Mouse (Mus musculus): ENCODE data around the gene Gstp2. TPM values are rescaled to one million over a fixed set of nuclear protein-coding genes. Genes with fewer than 3 reads are reported as not detected.

Gstp2 gene
- polyA plus RNA-seq, 1 experiment from 2014 or later: 1.4 TPM

DNA sequence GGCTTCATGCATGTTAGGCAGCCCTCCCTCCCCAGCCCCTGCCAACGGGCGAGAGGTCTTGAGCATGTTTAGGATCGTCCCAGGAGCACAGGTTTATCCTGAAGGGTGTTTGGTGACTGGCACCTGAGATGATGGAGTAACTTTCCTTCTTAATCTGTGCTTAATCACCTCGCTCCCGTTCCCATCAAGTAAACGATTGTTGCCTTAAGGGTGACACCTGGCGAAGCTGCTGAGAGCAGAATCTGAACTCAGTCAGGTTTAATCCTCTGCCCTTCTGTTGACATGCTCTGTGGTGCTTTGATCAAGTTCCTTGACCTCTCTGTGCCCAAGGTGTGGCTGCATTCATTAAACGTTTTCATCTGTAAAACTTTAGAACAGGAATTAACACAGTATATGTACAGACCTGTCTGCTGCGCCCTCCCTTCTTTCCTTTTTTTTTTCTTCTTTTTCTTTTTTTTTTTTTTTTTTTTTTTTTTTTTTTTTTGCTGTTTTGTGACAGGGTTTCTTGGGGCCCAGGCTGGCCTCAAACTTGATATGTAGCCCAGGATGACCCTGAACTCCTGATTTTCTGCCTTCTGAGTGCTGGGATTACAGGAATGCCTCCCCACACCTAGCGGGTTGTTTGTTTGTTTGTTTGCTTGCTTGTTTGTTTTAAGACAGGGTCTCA, 27.8 kb downstream of the Gstp2 start:
- Histone ChIP-seq H3K36me3 (no peaks in the 10 kb centered on the region), H3K4me2 (no peak overlapping the region), H3K4me1 (peaks cover 7% of the 10 kb centered on the region), H3K27ac (no peak overlapping the region), H3K27me3 (no peaks in the 10 kb centered on the region), H3K9me3 (no peaks in the 10 kb centered on the region), H3K9ac (no peak overlapping the region), H3K4me3 (no peak overlapping the region)
- ATAC-seq (ENCODE audit: insufficient number of reproducible peaks, low FRiP score, low TSS enrichment, low read depth): no peak
- whole genome bisulfite sequencing: 49% methylated on average over 10 of the region's 10 CpGs

DNA sequence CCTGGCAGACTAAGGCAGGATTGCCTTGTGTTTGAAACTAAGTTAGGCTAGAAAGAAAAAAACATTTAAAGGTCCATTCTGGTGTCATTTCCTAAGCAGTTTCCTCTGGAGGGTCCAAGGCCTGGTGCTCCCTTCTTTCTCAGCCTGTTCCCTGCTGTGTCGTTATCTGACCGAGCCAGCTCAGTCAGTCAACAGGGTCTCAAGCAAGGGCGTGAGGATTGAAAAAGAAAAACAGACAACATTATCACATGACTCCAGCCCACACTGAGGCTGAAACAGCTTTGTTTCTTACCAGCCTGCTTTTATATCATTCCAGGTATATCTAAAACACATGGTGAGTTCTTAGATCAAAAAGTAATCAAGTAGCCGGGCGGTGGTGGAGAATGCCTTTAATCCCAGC, 30.2 kb downstream of the Gstp2 start:
- H3K27ac ChIP-seq: no peak overlapping the region
- no peaks in the 10 kb centered on the region for H3K9me3 ChIP-seq
- no peak overlapping the region for H3K9ac ChIP-seq
- 0 out of 2 replicates have a peak, but pooled peaks cover 4% of the 10 kb centered on the region for H3K36me3 ChIP-seq
- ATAC-seq (ENCODE audit: insufficient number of reproducible peaks, low FRiP score, low TSS enrichment, low read depth): no peak
- H3K4me1 ChIP-seq: peaks cover 20% of the 10 kb centered on the region
- H3K4me3 ChIP-seq: no peak overlapping the region
- H3K4me2 ChIP-seq: no peak overlapping the region
- H3K27me3 ChIP-seq: no peaks in the 10 kb centered on the region
- WGBS: 55% methylated on average over 5 of the region's 5 CpGs

DNA sequence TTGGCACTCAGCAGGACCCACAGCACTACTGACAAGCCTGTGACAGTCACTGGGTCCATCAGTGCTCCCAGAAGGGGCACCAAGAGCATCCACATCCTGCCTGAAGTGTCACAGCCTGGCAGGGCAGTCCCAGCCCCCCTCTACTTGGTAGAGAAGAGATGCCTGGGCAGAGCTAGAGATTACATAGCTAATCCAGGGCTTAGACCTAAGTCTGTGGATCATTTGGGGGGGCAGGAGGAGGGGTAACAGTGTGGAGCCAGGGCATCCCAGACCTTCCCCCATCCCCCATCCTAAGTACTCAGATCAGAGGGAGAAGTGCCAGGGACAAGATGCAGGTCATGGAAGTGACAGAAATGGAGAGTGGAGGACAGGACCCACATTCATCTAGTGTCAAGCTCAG, 31.0 kb downstream of the Gstp2 start:
- no peak for ATAC-seq (ENCODE audit: insufficient number of reproducible peaks, low FRiP score, low TSS enrichment, low read depth)

DNA sequence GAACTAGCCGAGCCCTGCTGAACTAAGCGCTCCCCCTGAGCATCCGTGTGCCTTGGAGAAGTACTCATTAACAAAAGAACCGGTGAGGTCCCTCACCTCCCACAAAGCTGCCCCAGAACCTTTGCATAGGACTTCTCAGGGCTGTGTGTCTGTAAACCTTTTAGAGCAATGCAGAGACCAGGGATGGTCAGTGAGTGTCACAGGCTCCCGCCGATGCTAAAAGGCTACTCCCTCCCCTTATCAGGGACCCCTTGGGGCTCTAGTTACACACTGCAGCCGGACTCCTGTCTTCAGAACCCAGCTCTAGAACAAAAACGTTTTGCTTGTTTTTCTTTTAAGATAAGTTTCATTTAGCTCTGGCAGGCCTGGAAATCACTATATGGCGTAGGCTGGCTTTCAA, 32.8 kb downstream of the Gstp2 start:
- no peak for ATAC-seq (ENCODE audit: insufficient number of reproducible peaks, low FRiP score, low TSS enrichment, low read depth)
- H3K27ac ChIP-seq: no peak overlapping the region
- H3K4me2 ChIP-seq: peak overlapping the region; percentile 48
- no peaks in the 10 kb centered on the region for H3K9me3 ChIP-seq
- no peak overlapping the region for H3K9ac ChIP-seq
- H3K36me3 ChIP-seq: peaks cover 29% of the 10 kb centered on the region
- H3K27me3 ChIP-seq: no peaks in the 10 kb centered on the region
- peak overlapping the region; percentile 67 for H3K4me3 ChIP-seq
- WGBS: 19% methylated on average over 9 of the region's 9 CpGs
- H3K4me1 ChIP-seq: peaks cover 13% of the 10 kb centered on the region

More for the DNA sequence above, 31.0 kb downstream of the Gstp2 start:
- H3K9me3 ChIP-seq: no peaks in the 10 kb centered on the region
- H3K4me1 ChIP-seq: peaks cover 19% of the 10 kb centered on the region
- H3K27ac ChIP-seq: no peak overlapping the region
- H3K27me3 ChIP-seq: no peaks in the 10 kb centered on the region
- peaks cover 11% of the 10 kb centered on the region for H3K36me3 ChIP-seq
- no peak overlapping the region for H3K4me2 ChIP-seq
- no peak overlapping the region for H3K4me3 ChIP-seq
- no peak overlapping the region for H3K9ac ChIP-seq

DNA sequence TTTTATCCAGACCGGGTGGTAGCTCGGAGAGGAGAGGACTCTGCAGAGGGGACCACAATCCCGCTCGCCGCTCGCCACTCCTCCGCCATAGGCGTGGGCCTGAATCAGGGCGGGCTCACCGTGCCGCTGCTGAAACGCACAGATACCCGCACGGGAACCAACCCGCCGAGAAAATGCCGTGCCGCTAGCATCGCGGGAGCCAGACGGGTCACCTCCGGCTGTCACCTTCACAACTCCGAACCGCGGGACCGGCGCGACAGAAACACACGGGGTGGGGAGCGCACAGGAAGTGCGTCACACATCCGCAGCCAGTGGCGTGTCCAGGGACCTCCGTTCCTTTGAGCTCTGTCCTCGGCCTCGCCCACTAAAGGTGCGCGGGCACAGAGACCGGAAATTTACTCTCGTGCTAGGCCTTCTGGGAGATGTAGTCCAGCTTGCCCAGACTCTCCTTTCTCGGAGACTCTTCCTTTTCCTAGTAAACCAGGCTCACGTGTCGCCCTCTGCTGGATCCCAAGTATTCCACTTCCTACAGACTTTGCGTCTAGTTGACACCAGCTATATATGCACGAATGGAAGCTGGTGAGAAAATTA, 33.3 kb downstream of the Gstp2 start, which contains the start of gene Ndufv1:
Ndufv1 (minus strand) TSS at position 375 of the 591 bp plus-strand sequence.
- H3K4me2 ChIP-seq: peak within 1 kb of the TSS; percentile 58
- H3K9ac ChIP-seq: peak within 1 kb of the TSS; percentile 81
- H3K27me3 ChIP-seq: no peaks in the 10 kb centered on the region
- peak within 1 kb of the TSS; percentile 77 for H3K27ac ChIP-seq
- peaks cover 13% of the 10 kb centered on the region for H3K4me1 ChIP-seq
- WGBS: under 1% methylated on average over 45 of the region's 45 CpGs
- ATAC-seq (ENCODE audit: insufficient number of reproducible peaks, low FRiP score, low TSS enrichment, low read depth): peak; percentile 98
- H3K9me3 ChIP-seq: no peaks in the 10 kb centered on the region
- peaks cover 34% of the 10 kb centered on the region for H3K36me3 ChIP-seq
- H3K4me3 ChIP-seq: peak within 1 kb of the TSS; percentile 67

DNA sequence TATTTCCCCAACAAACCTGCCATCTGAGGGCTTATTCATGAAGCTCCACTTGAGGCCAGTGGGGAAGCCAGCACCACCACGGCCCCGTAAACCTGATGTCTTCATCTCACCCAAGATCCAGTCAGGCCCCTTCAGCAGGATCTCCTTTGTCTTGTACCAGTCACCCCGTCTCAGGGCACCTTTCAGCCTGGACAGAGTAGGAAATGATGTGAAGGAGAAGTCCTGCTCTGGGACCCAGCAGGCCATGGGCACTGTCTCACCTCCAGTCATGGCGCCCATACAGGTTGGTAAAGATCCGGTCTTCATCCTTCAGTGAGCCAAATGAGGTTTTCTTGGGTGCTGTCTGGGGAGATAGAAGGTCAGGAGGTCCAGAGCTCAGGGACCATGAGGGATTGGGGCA, 34.7 kb downstream of the Gstp2 start:
- ATAC-seq (ENCODE audit: insufficient number of reproducible peaks, low FRiP score, low TSS enrichment, low read depth): no peak
- WGBS: 93% methylated on average over 5 of the region's 5 CpGs
- Histone ChIP-seq H3K4me1 (peaks cover 13% of the 10 kb centered on the region), H3K4me3 (no peak overlapping the region), H3K27me3 (no peaks in the 10 kb centered on the region), H3K4me2 (no peak overlapping the region), H3K27ac (no peak overlapping the region), H3K36me3 (peaks cover 48% of the 10 kb centered on the region), H3K9me3 (no peaks in the 10 kb centered on the region), H3K9ac (no peak overlapping the region)

DNA sequence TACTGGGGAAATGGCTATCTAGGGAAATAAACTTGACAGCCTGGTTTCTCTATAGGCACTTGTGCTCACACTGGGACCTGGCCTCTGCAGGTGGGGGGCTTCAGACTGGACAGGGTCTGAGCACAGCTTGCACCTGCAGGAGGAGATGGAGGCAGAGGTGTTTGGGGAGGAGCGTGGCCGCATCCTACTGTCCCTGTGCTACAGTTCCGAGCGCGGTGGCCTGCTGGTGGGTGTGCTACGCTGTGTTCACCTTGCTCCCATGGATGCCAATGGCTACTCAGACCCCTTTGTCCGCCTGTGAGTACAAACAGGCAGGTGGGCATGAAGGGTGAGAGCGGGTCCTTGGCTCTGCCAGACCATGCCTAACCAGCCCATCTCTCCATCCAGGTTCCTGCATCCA, 39.9 kb downstream of the Gstp2 start:
- Histone ChIP-seq H3K27me3 (no peaks in the 10 kb centered on the region), H3K9me3 (no peaks in the 10 kb centered on the region), H3K4me3 (no peak overlapping the region), H3K4me1 (peaks cover 13% of the 10 kb centered on the region), H3K9ac (no peak overlapping the region), H3K27ac (no peak overlapping the region), H3K36me3 (peaks cover 64% of the 10 kb centered on the region), H3K4me2 (no peak overlapping the region)
- 94% methylated on average over 8 of the region's 8 CpGs for WGBS
- no peak for ATAC-seq (ENCODE audit: insufficient number of reproducible peaks, low FRiP score, low TSS enrichment, low read depth)

DNA sequence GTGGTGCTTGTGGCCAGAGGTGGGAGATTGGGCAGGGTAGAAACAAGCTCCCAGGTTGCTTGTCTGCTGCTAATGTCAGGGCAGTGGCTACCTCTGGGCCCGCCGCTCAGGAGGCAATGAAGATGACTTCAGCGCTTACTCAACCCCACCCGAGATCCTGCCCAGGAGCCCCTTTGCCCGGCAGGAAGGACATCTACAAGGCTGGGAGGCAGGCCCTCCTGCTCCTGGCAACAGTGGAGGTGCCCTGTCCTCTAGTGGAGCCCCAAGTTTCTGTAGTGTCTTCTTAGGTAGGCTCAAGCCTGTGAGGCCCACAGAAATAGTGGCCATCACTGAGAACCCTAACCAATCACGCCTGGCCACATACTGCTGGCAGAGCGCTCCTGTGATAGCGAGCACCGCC, 40.7 kb downstream of the Gstp2 start:
- Histone ChIP-seq H3K4me2 (no peak overlapping the region), H3K9me3 (no peaks in the 10 kb centered on the region), H3K27me3 (no peaks in the 10 kb centered on the region), H3K27ac (no peak overlapping the region), H3K4me3 (no peak overlapping the region), H3K36me3 (peaks cover 57% of the 10 kb centered on the region), H3K9ac (no peak overlapping the region), H3K4me1 (peaks cover 14% of the 10 kb centered on the region)
- no peak for ATAC-seq (ENCODE audit: insufficient number of reproducible peaks, low FRiP score, low TSS enrichment, low read depth)
- 85% methylated on average over 9 of the region's 9 CpGs for WGBS

DNA sequence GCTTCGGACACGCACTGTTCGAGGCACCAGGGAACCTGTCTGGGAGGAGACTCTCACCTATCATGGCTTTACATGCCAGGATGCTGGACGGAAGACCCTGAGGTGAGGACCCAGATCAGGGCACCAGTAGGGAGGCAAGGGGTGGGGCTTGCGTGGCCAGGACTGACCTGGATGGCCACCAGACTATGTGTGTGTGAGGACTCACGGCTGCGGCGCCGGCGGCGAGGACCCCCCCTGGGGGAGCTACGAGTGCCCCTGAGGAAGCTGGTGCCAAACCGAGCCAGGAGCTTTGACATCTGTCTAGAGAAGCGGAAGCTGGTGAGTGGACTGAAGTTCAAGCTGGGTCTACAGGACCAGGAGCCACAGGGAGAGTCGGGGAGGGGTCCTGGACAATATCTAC, 41.5 kb downstream of the Gstp2 start:
- Histone ChIP-seq H3K9me3 (no peaks in the 10 kb centered on the region), H3K4me2 (no peak overlapping the region), H3K27me3 (no peaks in the 10 kb centered on the region), H3K4me3 (no peak overlapping the region), H3K27ac (no peak overlapping the region), H3K4me1 (peaks cover 20% of the 10 kb centered on the region), H3K9ac (no peak overlapping the region), H3K36me3 (peaks cover 50% of the 10 kb centered on the region)
- 85% methylated on average over 15 of the region's 15 CpGs for WGBS
- ATAC-seq (ENCODE audit: insufficient number of reproducible peaks, low FRiP score, low TSS enrichment, low read depth): no peak

DNA sequence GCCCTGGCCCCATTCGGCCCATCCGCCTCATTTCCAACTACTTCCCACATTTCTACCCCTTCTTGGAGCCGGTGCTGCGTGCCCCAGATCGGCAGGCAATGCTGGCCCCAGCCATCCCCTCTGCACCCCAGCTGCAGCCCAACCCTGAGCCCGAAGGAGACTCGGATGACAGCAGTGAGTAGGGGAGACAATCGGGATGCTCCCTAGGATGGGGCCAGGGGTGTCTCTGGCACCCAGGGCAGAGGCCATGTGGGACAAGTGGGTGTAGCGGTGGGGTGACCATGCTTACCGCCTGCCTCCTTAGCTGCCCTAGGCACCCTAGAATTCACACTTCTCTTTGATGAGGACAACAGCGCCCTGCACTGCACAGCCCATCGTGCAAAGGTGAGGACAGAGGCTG, 42.2 kb downstream of the Gstp2 start:
- Histone ChIP-seq H3K27ac (no peak overlapping the region), H3K9me3 (no peaks in the 10 kb centered on the region), H3K27me3 (no peaks in the 10 kb centered on the region), H3K4me2 (no peak overlapping the region), H3K36me3 (peaks cover 43% of the 10 kb centered on the region), H3K4me3 (no peak overlapping the region), H3K9ac (no peak overlapping the region; the same call in 1 of the 2 replicates), H3K4me1 (peaks cover 25% of the 10 kb centered on the region)
- no peak for ATAC-seq (ENCODE audit: insufficient number of reproducible peaks, low FRiP score, low TSS enrichment, low read depth)
- WGBS: 69% methylated on average over 12 of the region's 12 CpGs

DNA sequence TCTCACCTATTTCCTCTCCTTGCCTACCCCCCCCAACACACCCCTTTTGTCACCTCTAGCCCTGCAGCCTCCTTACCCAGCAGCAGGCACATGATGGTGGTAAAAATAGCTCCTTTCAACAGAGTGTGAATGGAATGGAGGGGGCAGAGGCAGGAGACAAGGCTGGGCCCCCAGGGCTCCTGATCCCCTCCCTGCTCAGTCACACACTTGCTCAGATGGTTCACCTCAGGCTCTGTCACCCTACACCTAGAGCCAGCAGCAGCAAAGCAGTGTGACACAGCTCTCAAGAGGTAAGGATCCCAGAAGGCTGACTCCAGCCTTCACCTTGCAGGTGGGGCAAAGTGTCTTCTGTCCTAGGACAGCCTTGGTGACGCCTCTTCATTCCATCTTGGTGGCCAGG, 42.7 kb downstream of the Gstp2 start, which contains the start of gene Doc2g:
Doc2g (plus strand) TSS at position 202 of the 400 bp plus-strand sequence.
- H3K4me3 ChIP-seq: no peak within 1 kb of the TSS
- H3K27me3 ChIP-seq: no peaks in the 10 kb centered on the region
- H3K36me3 ChIP-seq: peaks cover 38% of the 10 kb centered on the region
- no peaks in the 10 kb centered on the region for H3K9me3 ChIP-seq
- peaks cover 25% of the 10 kb centered on the region for H3K4me1 ChIP-seq
- no peak within 1 kb of the TSS for H3K4me2 ChIP-seq
- H3K9ac ChIP-seq: no peak within 1 kb of the TSS; the same call in 1 of the 2 replicates
- WGBS: 65% methylated on average over 1 of the region's 1 CpGs
- no peak within 1 kb of the TSS for H3K27ac ChIP-seq
- ATAC-seq (ENCODE audit: insufficient number of reproducible peaks, low FRiP score, low TSS enrichment, low read depth): no peak

DNA sequence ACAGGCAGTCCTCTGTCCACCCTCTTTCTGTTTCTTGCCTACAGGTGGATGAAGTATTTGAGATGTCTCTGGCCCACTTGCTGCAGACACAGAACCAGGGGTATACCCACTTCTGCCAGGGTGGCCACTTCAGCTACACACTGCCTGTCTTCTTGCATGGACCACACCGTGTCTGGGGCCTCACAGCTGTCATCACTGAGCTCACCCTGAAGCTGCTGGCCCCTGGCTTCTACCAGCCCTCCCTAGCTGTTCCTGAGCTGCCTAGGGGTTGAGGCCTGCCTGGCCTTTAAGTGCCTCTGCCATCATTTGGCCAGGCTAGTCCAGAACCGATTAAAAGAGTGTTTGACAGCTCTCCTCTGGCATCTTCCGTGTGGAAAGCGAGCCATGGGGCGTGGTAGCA, 44.1 kb downstream of the Gstp2 start:
- Histone ChIP-seq H3K9me3 (no peaks in the 10 kb centered on the region), H3K27ac (no peak overlapping the region), H3K27me3 (no peaks in the 10 kb centered on the region), H3K4me2 (peak overlapping the region; percentile 81; the same call in 1 of the 2 replicates), H3K9ac (no peak overlapping the region), H3K36me3 (peaks cover 24% of the 10 kb centered on the region), H3K4me1 (peaks cover 25% of the 10 kb centered on the region), H3K4me3 (no peak overlapping the region)
- no peak for ATAC-seq (ENCODE audit: insufficient number of reproducible peaks, low FRiP score, low TSS enrichment, low read depth)
- 79% methylated on average over 5 of the region's 5 CpGs for WGBS

All from limb, embryonic 15.5 days (tissue).